Mouse (Mus musculus) heart, adult 9 months (tissue): ENCODE measurements around the gene Chac1.

ENCODE experiments used
- DNase-seq, 2 experiments: peaks; one replicate each; pipeline ENCODE4 v3.0.0; 2022; ENCODE audit warnings: low spot score in 2 of 2

Chac1 gene

GRCm38 (mm10) chr2:119327942-119328526, 23.0 kb upstream of the Chac1 start:
- DNase-seq, result no peak

- no peak for DNase-seq
These were observed 22.5 kb upstream of the Chac1 start for GRCm38 (mm10) chr2:119328546-119328945.

- DNase-seq, result no peak
These were observed 21.8 kb upstream of the Chac1 start for GRCm38 (mm10) chr2:119329123-119329817.

GRCm38 (mm10) chr2:119330795-119331194, 20.2 kb upstream of the Chac1 start:
- DNase-seq, result no peak

- DNase-seq, result no peak
These were observed 18.8 kb upstream of the Chac1 start for GRCm38 (mm10) chr2:119332177-119332661.

- no peak for DNase-seq
These were observed 16.9 kb upstream of the Chac1 start for GRCm38 (mm10) chr2:119334135-119334534.

DNA sequence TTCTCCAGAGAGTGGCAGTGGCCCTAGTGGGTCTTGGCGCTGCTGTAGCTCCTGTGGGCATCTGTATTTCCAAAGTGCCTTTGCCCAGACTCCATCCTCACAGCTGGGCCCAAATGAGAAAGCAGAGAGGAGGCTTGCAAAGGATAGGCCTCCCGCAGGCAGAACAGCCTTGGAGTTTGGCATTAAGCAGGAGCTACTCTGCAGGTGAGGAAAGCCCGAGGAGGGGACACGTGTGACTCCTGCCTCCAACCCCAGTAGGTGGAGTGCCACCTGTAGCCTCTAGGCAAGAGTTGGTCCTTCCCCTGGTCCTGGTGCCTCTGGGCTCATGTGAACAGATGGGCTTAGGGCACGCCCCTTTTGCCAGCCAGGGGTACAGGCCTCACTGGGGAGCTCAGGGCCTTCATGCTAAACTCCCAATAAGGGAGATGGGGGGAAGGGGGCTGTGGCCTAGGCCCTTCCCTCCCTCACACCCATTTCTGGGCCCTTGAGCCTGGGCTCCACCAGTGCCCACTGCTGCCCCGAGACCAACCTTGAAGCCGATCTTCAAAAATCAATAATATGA, 16.0 kb upstream of the Chac1 start:
- DNase-seq, result no peak

DNA sequence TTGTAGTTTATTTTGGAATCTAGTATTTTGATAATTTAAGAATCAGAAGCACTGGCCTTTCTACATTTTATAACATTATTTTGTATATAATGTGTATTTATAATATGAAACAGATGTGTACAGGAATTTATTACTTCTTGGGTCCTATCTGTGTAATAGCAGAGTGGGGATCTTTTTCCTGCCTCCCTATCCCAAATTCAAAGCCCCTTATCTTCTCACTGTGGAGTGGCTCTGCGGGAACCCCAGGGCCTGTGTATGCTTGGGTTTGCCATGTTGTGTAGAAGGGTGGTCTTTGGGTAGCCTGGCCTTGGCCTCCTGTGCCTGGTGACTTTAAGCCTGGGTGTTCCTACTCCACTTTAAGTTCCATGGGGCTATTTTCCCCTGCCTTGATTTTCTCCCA, 15.5 kb upstream of the Chac1 start:
- no peak for DNase-seq

DNA sequence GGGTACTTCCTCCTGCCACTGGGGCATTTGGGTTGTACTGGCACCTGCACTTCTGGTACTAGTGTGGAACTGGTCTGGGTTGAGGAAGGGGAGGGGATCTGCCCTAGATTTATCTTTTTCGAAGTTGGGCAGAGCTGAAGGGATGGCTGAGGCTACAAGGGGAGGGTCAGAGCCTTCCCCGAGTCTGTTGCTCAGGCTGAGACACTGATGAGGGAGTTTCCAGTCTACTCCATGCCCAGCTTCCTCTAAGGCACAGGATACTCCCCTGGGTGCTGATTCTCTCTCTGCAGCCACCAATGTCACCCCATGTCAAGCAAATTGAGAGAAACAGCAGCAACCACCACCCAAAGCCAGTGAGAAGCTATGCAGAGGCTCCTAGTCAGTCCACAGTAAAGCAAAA, 15.0 kb upstream of the Chac1 start:
- DNase-seq, result no peak

GRCm38 (mm10) chr2:119336470-119336869, 14.6 kb upstream of the Chac1 start:
- DNase-seq, result peak; percentile 47 to 75

DNA sequence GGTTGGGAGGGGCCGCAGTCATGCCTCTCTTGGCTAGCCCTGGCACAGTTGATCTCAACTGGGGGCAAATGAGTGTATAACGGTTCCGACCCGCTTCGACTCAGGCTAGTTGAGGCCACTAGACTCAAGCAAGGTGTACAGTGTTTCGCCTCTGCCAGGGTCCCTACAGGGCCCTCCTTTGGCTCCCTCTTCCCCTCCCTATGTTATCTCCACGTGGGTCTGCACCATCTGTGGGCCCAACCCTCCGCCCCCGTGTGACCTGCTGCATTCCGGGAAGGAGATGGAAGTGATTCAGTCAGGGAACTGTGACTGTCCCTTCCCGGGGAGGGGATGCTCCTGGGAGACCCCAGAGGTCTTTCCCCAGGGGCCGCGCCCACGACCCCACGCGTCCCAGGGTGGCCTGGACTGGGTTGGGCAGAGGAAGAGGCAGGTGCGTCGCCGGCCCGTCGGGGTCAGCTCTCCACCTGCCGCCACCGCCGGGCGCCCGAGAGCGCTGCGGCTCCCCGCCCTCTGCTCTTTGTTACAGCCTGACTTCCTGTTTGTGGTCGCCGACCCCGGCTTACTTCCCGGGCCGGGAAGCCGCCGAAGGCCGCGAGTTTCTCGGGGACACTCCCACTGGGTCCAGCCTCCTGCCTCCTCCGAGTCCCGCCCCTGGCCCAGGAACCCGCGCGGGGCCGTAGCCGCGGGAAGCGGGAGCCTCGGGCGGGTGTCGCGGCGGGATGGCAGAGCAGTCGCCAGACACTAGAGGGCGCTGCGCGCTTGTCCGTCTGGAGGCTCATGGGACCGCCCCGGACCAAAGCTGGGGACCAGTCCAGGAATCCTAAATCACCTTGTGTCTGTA, 13.4 kb upstream of the Chac1 start:
- DNase-seq, result peak; percentile 93 to 94

- no peak for DNase-seq
These were observed 6.4 kb upstream of the Chac1 start for GRCm38 (mm10) chr2:119344537-119345138.

- DNase-seq, result no peak
These were observed 2.7 kb downstream of the Chac1 start for GRCm38 (mm10) chr2:119353707-119354106.

DNA sequence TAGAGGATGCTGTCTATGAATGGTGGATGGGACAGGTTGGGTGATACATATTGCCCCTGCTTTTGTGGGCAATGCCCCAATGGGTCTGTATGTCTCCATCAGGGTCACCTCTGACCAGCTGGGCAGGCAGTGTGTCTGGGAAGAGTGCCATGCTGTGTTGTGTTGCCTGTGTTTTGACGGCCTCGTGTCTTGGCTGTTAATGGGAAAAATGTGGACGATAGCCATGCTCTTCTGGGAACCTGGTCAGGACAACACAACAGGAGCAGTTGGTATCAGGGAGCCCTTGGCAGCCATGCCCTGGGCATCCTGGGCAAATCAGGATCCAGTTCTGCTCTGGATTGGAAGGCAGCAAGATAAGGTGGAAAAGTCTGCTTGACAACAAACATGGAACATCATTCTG, 4.1 kb downstream of the Chac1 start:
- DNase-seq, result peak; percentile 83 to 88

DNA sequence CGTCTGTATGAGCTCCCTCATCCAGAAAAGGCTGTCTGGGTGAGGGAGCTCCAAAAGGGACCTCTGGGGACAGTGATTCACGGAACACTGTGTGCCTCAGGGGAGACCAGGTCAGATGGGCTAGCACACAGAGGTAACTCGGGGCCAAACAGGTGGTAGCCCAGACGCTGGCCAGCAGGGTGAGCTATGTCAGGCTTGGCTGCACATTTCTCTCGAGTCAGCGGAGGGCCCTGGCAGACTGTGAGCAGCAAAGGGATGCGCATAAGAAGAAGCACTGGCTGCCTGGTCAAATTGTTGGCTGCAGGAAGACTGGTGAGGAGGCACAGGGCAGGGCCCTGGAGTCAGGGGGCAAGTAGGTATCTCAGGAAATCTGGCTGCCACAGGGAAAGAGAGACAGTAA, 4.6 kb downstream of the Chac1 start:
- peak; percentile 75 to 78 for DNase-seq

DNA sequence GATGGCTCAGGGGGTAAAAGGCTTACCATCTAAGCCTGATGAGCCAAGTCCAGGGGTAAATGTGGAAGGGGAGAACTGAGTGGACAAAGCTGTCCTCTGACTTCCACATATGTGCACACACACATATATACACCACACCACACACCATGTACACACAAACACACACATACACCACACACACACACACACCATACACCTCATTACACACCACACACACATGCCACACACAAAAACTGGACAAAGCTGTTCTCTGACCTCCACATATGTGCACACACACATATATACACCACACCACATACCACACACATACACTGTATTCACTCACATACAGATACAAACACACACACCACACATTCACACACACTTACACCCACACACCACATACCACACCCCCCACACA, 5.3 kb downstream of the Chac1 start:
- DNase-seq, result no peak

DNA sequence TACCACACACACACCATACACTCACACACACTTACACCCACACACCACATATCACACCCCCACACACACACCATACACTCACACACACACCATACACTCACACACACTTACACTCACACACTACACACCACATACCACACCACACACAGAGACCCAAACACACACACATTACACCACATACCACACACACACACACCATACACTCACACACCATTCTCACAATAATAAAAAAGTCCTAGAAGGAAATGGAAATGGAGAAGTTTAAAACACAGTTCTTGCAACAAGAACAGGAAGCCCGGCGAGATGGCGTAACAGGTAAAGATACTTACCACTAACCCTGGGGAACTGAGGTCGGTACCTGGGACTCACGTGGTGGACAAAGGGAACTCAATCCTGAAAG, 5.8 kb downstream of the Chac1 start:
- no peak for DNase-seq

DNA sequence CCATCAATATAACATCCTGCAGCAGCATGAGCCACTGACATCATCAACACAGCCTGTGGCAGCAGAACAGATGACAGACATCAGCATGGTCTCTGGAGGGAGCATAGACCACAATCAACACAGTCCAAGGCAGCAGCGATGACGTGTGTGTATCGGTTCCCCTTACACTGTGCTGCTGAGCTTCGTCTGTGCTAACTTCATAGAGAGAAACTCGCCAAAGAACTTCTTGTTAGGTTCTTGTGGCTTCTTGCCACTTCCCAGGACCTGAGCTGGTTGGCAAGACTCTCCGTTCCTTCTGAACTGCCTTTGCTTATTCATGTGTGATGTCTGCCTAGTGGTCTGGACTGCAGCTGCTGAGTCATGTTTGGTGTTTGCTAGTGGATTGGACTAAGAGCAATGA, 7.2 kb downstream of the Chac1 start:
- DNase-seq, result no peak

GRCm38 (mm10) chr2:119359721-119360291, 8.8 kb downstream of the Chac1 start:
- no peak for DNase-seq

GRCm38 (mm10) chr2:119364969-119365368, 13.9 kb downstream of the Chac1 start:
- peak; percentile 22 to 27 for DNase-seq

GRCm38 (mm10) chr2:119367346-119367745, 16.3 kb downstream of the Chac1 start:
- DNase-seq, result no peak

- no peak for DNase-seq
These were observed 19.1 kb downstream of the Chac1 start for GRCm38 (mm10) chr2:119370116-119370515.
